Mouse (Mus musculus) liver, embryonic 15.5 days (tissue): Measurements from ENCODE around the gene Prkn. TPM values are rescaled to one million over a fixed set of nuclear protein-coding genes. Genes with fewer than 3 reads are reported as not detected.

ENCODE experiments used
- ATAC-seq: fragments of 200-750 bp; cut with Nextera tagmentation; 2 replicates; pipeline ENCODE4 v1.8.0; 2017; ENCODE audit warnings: moderate number of reproducible peaks, mild to moderate bottlenecking, moderate library complexity; ENCODE audit not compliant: insufficient read depth
- H3K27ac ChIP-seq: fragments of 300-500 bp; sonication (generic); replicated peaks from 2 replicates; pipeline ENCODE4 v1.5.1; 2015; ENCODE audit warnings: mild to moderate bottlenecking, inconsistent platforms
- H3K27me3 ChIP-seq: fragments of 300-500 bp; sonication (generic); 2 replicates; pipeline ENCODE4 v1.6.1; 2015; ENCODE audit warnings: mild to moderate bottlenecking, inconsistent platforms
- H3K36me3 ChIP-seq: fragments of 300-500 bp; sonication (generic); replicated peaks from 2 replicates; pipeline ENCODE4 v1.6.1; 2015; ENCODE audit warnings: moderate library complexity, mild to moderate bottlenecking, inconsistent platforms
- H3K4me1 ChIP-seq: fragments of 300-500 bp; sonication (generic); replicated peaks from 2 replicates; pipeline ENCODE4 v1.6.1; 2015; ENCODE audit warnings: inconsistent platforms
- H3K4me2 ChIP-seq: fragments of 300-500 bp; sonication (generic); 2 replicates; pipeline ENCODE4 v1.6.1; 2015; ENCODE audit warnings: moderate library complexity, mild to moderate bottlenecking, inconsistent platforms
- H3K4me3 ChIP-seq: fragments of 300-500 bp; sonication (generic); replicated peaks from 2 replicates; pipeline ENCODE4 v1.5.1; 2015; ENCODE audit warnings: mild to moderate bottlenecking, inconsistent platforms
- H3K9ac ChIP-seq: fragments of 300-500 bp; sonication (generic); 2 replicates; pipeline ENCODE4 v1.6.1; 2015; ENCODE audit warnings: moderate library complexity, mild to moderate bottlenecking, inconsistent platforms
- H3K9me3 ChIP-seq: fragments of 300-500 bp; sonication (generic); replicated peaks from 2 replicates; pipeline ENCODE4 v1.6.1; 2016; ENCODE audit warnings: inconsistent platforms
- WGBS: fragments of 180-500 bp; shearing (Covaris S2); methylation state at CpG from one replicate; pipeline ENCODE4 v1.1.7; 2015; ENCODE audit warnings: mixed read lengths; ENCODE audit not compliant: insufficient replicate concordance; 5-methylcytosine and 5-hydroxymethylcytosine counted together
- polyA plus RNA-seq: library from polyadenylated mRNA; unstranded; fragments of >200 nt; fragmentation: Nextera tagmentation; extraction: Ambion mirVana; gene quantifications from 2 replicates; pipeline ENCODE4 v1.2.1, GENCODE M21; 2015

Prkn gene
- polyA plus RNA-seq, 1 experiment from 2014 or later, result 0.38 TPM

DNA sequence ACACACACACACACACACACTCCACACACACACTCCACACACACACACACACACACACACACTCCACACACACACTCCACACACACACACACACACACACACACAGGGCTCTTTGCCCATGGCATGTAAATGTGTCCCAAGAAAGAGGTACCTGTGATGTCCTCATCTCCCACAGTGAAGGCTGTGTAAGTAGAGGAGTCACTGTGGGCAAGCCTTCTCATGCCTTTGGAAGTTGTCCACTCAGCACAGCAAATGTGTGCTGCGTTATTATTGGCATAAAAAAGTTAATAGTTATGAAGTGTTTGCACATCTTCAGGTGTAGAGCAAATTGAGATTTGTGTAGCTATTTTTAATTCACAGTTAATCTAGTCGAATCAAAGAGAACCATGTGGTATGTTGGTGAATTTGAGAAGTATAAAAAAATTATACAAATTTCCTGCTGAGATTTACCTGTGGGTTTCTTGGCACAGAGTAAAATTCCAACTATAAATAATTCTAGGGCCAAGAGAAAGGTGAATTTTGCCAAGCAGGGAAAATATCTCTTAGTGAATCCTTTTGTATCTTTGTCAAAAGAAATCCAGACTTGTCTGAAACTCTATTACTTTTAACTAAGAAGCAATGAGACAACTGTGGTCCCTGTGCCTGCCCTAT is 562.2 kb downstream of the Prkn start:
- H3K4me1 ChIP-seq, result no peaks in the 10 kb centered on the region
- WGBS, result 49% methylated on average over 2 of the region's 2 CpGs
- no peak overlapping the region for H3K27ac ChIP-seq

DNA sequence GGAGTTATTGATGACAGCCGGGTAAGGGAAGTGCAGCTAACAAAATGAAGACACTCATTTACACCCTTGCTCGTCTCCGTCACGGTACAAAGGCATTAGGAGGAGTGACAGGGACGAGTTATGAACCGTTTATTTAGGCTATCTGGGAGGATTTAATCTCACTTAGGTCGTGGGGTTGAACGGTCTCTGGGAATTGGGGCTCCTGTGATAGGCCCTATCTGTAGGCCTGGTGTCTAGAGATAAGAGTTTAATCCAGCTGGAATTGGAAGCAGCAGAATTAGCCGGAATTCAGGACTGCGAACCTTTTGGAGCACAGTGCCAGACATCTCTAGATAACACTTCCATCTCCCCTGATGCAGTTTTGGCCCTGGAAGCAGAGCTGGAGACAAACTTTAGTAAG is 571.2 kb downstream of the Prkn start:
- ATAC-seq, result no peak
- no peak overlapping the region for H3K4me3 ChIP-seq
- no peaks in the 10 kb centered on the region for H3K36me3 ChIP-seq
- no peaks in the 10 kb centered on the region for H3K4me1 ChIP-seq
- no peaks in the 10 kb centered on the region for H3K27me3 ChIP-seq
- H3K9ac ChIP-seq, result no peak overlapping the region
- WGBS, result 41% methylated on average over 10 of the region's 10 CpGs
- no peak overlapping the region for H3K27ac ChIP-seq
- H3K9me3 ChIP-seq, result no peaks in the 10 kb centered on the region
- no peak overlapping the region for H3K4me2 ChIP-seq

More for the DNA sequence above, 562.2 kb downstream of the Prkn start:
- Histone ChIP-seq H3K36me3 (no peaks in the 10 kb centered on the region), H3K9ac (no peak overlapping the region), H3K4me2 (no peak overlapping the region), H3K9me3 (no peaks in the 10 kb centered on the region), H3K4me3 (no peak overlapping the region), H3K27me3 (no peaks in the 10 kb centered on the region)
- ATAC-seq, result no peak

DNA sequence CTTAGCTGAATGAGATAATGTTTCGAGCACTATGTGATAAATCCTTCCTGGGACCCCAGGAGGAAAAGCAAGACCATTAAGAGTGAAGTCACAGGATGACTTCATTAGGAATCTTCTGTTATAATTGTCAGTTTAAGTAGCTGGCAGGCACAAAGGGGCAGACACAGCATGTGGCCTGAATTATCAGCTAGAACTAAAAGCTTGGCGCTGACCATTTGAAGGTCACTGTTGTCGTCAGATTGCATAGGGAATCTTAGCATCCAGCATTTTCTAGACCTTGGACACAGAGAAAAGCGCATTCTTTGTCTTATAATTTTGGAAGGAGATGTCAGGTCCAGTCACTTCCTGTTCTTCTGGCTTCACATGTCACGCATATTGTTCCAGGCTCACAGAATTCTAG is 573.5 kb downstream of the Prkn start:
- no peaks in the 10 kb centered on the region for H3K36me3 ChIP-seq
- H3K4me1 ChIP-seq, result no peaks in the 10 kb centered on the region
- 53% methylated on average over 5 of the region's 5 CpGs for WGBS
- no peak overlapping the region for H3K4me3 ChIP-seq
- no peak overlapping the region for H3K9ac ChIP-seq
- H3K27ac ChIP-seq, result no peak overlapping the region
- no peak for ATAC-seq
- H3K27me3 ChIP-seq, result no peaks in the 10 kb centered on the region
- no peak overlapping the region for H3K4me2 ChIP-seq
- H3K9me3 ChIP-seq, result no peaks in the 10 kb centered on the region

DNA sequence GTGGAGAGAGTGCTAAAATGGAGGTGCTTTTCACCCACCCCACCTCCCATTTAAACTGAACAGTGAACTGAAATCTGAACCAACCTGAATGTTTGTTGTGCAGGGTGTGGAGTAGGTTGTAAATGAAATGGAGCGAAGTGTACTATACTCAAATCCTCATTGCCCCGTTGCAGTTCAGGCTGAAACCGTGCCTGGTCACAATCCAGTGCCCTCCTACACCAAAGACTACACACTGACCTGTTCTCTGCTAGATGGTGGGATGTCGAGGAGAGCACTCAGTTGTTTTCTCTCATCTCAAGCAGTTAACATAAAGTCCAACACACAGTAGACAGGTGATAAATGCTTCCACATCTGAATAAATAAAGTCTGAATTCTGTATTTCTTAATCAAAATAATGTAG is 574.1 kb downstream of the Prkn start:
- 56% methylated on average over 4 of the region's 4 CpGs for WGBS
- ATAC-seq, result no peak
- Histone ChIP-seq H3K4me1 (no peaks in the 10 kb centered on the region), H3K36me3 (no peaks in the 10 kb centered on the region), H3K4me2 (no peak overlapping the region), H3K27ac (no peak overlapping the region), H3K4me3 (no peak overlapping the region), H3K9ac (no peak overlapping the region), H3K27me3 (no peaks in the 10 kb centered on the region), H3K9me3 (no peaks in the 10 kb centered on the region)

DNA sequence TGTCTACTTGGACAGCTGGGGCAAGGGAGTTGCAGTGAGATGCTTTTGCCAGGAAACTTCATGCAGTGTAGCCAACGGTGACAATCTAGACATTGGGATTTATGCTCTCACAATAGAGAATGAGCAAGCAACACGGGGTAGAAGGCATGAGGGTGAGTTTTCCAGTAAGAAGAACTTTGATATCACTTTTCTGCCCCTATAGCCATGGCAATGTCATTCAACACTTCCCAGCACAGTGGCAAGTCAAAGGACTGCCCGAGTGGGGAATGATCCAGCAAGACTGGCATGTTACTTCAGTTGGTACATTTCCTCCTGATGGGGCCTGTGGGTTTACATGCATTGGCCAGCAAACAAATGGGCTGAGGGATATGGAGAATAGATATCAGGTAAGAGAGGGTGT is 577.0 kb downstream of the Prkn start:
- no peak for ATAC-seq
- Histone ChIP-seq H3K4me3 (no peak overlapping the region), H3K27ac (no peak overlapping the region), H3K36me3 (no peaks in the 10 kb centered on the region), H3K9me3 (no peaks in the 10 kb centered on the region), H3K27me3 (no peaks in the 10 kb centered on the region), H3K4me2 (no peak overlapping the region), H3K9ac (no peak overlapping the region), H3K4me1 (no peaks in the 10 kb centered on the region)
- 56% methylated on average over 3 of the region's 3 CpGs for WGBS

DNA sequence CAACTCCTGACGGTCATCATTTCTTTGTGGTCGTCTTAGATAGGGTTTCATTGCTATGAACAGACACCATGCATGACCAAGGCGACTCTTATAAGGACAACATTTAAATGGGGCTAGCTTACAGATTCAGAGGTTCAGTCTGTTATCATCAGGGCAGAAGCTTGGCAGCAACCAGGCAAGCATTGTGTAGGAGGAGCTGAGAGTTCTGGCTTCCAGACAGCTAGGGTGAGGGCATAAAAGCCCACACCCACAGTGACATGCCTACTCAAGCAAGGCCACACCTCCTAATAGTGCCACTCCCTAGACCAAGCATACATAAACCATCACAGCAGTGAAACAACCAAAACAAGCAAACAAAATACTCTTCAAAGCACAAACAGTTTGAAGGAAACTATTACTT is 579.3 kb downstream of the Prkn start:
- no peak overlapping the region for H3K4me2 ChIP-seq
- H3K4me1 ChIP-seq, result no peaks in the 10 kb centered on the region
- WGBS, result 50% methylated on average over 3 of the region's 3 CpGs
- no peak for ATAC-seq
- no peak overlapping the region for H3K27ac ChIP-seq
- H3K9me3 ChIP-seq, result no peaks in the 10 kb centered on the region
- H3K4me3 ChIP-seq, result no peak overlapping the region
- H3K27me3 ChIP-seq, result no peaks in the 10 kb centered on the region
- no peaks in the 10 kb centered on the region for H3K36me3 ChIP-seq
- no peak overlapping the region for H3K9ac ChIP-seq

DNA sequence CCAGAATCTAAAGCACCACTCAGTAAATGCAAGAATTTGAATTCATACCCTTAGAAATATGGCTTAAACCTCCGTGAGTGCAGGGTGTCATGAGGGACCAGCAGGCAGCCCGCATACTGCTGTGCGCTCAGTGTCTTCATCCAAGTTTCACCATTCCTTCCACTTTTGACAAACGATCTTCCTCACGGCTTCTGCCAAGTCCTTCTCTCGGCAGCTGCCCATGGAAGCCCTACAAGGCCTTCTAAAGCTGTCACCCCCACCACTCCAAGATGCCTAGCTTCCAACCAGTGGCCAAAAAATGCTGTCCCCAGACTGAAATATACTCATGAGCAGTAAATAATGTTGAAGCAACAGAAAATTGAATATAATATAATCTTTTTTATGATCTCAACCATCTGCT is 580.7 kb downstream of the Prkn start:
- Histone ChIP-seq H3K9me3 (no peaks in the 10 kb centered on the region), H3K27me3 (no peaks in the 10 kb centered on the region), H3K4me1 (no peaks in the 10 kb centered on the region), H3K27ac (no peak overlapping the region), H3K4me2 (no peak overlapping the region), H3K36me3 (no peaks in the 10 kb centered on the region), H3K9ac (no peak overlapping the region), H3K4me3 (no peak overlapping the region)
- 68% methylated on average over 6 of the region's 6 CpGs for WGBS
- no peak for ATAC-seq

DNA sequence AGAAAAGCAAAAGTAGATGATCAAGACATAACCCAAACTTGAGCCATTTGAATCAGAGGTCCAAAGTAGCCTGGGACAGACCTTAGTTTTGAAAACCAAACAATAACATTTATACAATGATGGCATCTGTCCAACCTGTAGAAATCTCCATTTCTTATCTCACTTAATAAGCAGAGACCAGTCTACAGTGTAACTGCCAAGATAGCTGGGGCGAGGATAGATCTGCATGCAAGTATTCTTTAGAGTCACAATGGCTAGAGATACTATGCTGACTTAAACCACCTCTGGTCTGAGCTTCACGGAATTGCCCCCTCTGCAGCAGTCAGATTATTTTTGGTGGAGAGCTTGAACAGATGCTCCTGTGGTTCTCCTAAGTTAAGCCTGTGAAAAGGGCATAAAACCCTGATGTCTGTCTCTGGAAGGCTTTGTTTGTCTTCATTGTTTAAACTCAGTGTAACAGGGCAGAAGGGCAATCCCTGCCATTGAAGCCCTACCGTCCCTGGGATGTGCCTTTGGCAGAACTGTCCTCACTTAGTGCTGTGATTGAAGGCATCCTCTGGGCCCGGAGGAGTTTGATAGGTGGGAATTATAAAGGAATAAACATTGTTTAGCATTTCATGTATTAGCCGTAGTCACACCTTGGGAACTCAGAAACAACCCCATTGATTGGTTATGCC is 581.2 kb downstream of the Prkn start:
- no peak overlapping the region for H3K9ac ChIP-seq
- no peaks in the 10 kb centered on the region for H3K4me1 ChIP-seq
- no peaks in the 10 kb centered on the region for H3K36me3 ChIP-seq
- WGBS, result 36% methylated on average over 5 of the region's 5 CpGs
- no peak overlapping the region for H3K4me3 ChIP-seq
- H3K27ac ChIP-seq, result no peak overlapping the region
- no peaks in the 10 kb centered on the region for H3K9me3 ChIP-seq
- no peaks in the 10 kb centered on the region for H3K27me3 ChIP-seq
- no peak for ATAC-seq
- H3K4me2 ChIP-seq, result no peak overlapping the region

DNA sequence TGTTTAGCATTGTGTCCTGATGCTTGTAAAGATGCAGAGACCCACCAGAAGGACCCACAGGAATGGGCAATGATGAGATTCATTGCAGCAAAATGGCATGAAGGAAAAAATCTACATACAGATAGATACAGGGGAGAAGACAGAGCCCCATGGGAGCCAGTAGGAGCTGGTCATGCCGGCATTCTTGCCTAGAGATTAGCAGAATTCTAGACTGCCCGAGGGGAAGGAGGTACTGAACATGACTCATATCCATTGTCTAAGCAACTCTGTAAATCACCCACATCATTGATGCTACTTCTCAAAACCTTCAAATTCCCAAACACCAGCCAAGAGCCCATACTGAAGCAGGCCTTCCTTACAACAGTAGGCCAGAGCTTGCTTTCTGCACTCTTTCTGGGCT is 591.1 kb downstream of the Prkn start:
- no peak for ATAC-seq
- Histone ChIP-seq H3K9me3 (no peaks in the 10 kb centered on the region), H3K27me3 (no peaks in the 10 kb centered on the region), H3K4me2 (no peak overlapping the region), H3K4me3 (no peak overlapping the region), H3K27ac (no peak overlapping the region), H3K9ac (no peak overlapping the region), H3K36me3 (no peaks in the 10 kb centered on the region), H3K4me1 (no peaks in the 10 kb centered on the region)
- WGBS, result 51% methylated on average over 2 of the region's 2 CpGs

DNA sequence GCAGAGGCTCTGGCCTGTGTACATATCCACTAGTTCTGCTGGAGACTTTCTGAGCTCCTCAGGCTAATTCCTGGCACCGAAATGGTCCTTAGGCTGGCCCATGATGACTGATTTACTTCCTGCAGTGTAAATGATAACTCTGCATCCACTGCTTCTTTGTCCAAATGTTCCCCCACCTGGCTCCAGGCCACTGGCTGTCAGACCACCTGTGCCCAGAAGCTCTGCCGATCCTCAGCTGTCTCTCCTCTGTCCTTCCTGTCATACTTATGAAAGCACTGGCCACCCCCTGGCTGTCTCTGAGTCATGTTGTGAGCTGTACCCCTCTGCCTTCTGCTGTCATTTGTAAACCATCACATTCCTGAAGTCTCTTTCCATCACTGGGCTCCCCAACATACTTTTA is 592.4 kb downstream of the Prkn start:
- no peaks in the 10 kb centered on the region for H3K9me3 ChIP-seq
- no peaks in the 10 kb centered on the region for H3K4me1 ChIP-seq
- WGBS, result 76% methylated on average over 2 of the region's 2 CpGs
- no peak for ATAC-seq
- H3K27me3 ChIP-seq, result no peaks in the 10 kb centered on the region
- no peak overlapping the region for H3K4me2 ChIP-seq
- H3K9ac ChIP-seq, result no peak overlapping the region
- no peak overlapping the region for H3K27ac ChIP-seq
- no peaks in the 10 kb centered on the region for H3K36me3 ChIP-seq
- H3K4me3 ChIP-seq, result no peak overlapping the region

DNA sequence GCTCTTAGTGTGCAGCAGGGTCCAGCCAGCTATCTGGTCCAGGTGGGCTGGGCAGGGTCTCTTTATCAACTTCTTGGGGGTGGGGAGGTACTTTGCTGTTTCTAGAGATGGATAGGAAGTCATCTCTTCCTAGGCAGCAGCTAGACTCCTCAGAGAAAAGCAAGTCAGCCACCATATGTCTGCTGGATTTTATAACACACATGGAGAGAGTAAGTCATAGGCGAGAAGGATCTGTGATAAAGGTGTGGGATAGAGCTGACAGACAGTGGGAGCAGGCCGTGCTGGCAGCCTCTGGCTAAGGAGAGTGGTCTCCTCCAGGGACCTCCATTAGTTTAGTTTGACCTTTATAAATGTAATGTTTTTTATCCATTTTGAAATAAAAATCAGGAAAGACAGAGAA is 622.5 kb downstream of the Prkn start:
- H3K36me3 ChIP-seq, result no peaks in the 10 kb centered on the region
- H3K4me3 ChIP-seq, result no peak overlapping the region
- no peak overlapping the region for H3K9ac ChIP-seq
- no peaks in the 10 kb centered on the region for H3K9me3 ChIP-seq
- no peak for ATAC-seq
- no peak overlapping the region for H3K4me2 ChIP-seq
- no peak overlapping the region for H3K27ac ChIP-seq
- no peaks in the 10 kb centered on the region for H3K4me1 ChIP-seq
- 69% methylated on average over 2 of the region's 2 CpGs for WGBS
- H3K27me3 ChIP-seq, result no peaks in the 10 kb centered on the region

DNA sequence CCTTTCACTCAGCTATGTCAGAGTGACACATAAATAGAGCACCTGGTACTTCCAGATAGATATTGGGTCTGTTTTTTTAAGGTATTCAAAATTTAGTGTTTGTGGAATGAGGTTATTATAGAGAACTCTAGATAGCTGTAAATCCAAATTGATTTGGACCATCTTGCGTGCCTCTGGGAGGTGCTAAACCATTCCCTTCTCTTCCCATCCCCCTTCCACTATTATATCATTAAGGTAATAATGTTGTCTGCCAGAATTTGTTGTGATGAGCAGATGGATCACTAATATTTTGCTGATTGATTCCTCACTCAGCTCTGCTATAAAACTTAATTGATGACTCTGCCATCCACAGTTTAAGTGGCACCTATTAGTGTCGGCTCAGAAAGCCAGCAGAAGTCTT is 625.9 kb downstream of the Prkn start:
- Histone ChIP-seq H3K9ac (no peak overlapping the region), H3K4me1 (no peaks in the 10 kb centered on the region), H3K4me2 (no peak overlapping the region), H3K36me3 (no peaks in the 10 kb centered on the region), H3K27ac (no peak overlapping the region), H3K27me3 (no peaks in the 10 kb centered on the region), H3K4me3 (no peak overlapping the region), H3K9me3 (no peaks in the 10 kb centered on the region)
- no peak for ATAC-seq
- WGBS, result 68% methylated on average over 2 of the region's 2 CpGs
